In the genomic region with DNA sequence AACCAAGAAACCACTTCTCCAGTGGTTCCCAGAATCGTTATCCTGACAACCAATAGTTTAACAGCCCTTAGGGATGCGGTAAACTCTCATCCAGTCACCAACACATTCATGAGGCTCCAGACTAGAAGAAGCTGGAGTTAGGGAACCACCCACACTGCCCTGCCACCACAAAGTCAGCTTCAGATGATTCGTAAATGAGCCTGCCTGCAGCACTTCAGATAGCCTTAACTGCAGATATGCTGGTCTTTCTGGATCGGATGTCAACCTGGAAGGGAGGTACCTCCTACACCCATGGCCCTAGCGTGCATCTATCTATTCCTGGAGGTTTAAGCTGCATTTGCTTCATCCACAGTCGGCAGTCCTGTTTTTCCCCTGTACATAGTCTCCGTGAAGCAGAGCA, we compare ENCODE assay signal across 25 mouse cellular contexts. TPM values are rescaled to one million over a fixed set of nuclear protein-coding genes. Genes with fewer than 3 reads are reported as not detected.
DNase-seq lines count a peak whose midpoint lies in the region; ATAC-seq lines count a peak whose summit lies in the region.
"Had no signal": no experiment of that assay in that cellular context is flagged by ENCODE, and none has a peak within 500 bp of the region (broad histone marks: within the 10 kb centered on the region; RNA-seq: fewer than 3 reads in every experiment).

No protein-coding gene starts in this region.

- peak overlapping the region; percentile 73 for H3K27ac ChIP-seq in liver, embryonic 12.5 days
- H3K27ac ChIP-seq: forebrain, embryonic 15.5 days; gastrocnemius, adult 2 months; hindbrain, embryonic 13.5 days; kidney, embryonic 15.5 days; limb, embryonic 12.5 days; lung, embryonic 15.5 days; midbrain, embryonic 12.5 days had no signal

- peaks cover 41% of the 10 kb centered on the region for H3K4me1 ChIP-seq in liver, embryonic 12.5 days
- H3K4me1 ChIP-seq: forebrain, embryonic 15.5 days; hindbrain, embryonic 13.5 days; kidney, embryonic 15.5 days; limb, embryonic 12.5 days; lung, embryonic 15.5 days; midbrain, embryonic 12.5 days had no signal

- H3K4me3 ChIP-seq in liver, embryonic 12.5 days, result no peak overlapping the region
- H3K4me3 ChIP-seq: forebrain, embryonic 15.5 days; gastrocnemius, adult 2 months; hindbrain, embryonic 13.5 days; kidney, embryonic 15.5 days; limb, embryonic 12.5 days; lung, embryonic 15.5 days; midbrain, embryonic 12.5 days had no signal

- no peaks in the 10 kb centered on the region for H3K9me3 ChIP-seq in liver, embryonic 12.5 days (replicated peaks)
- H3K9me3 ChIP-seq: forebrain, embryonic 15.5 days; hindbrain, embryonic 13.5 days; kidney, embryonic 15.5 days; limb, embryonic 12.5 days; lung, embryonic 15.5 days; midbrain, embryonic 12.5 days had no signal

- H3K36me3 ChIP-seq in liver, embryonic 12.5 days, result peaks cover 87% of the 10 kb centered on the region
- H3K36me3 ChIP-seq: forebrain, embryonic 15.5 days; hindbrain, embryonic 13.5 days; kidney, embryonic 15.5 days; limb, embryonic 12.5 days; lung, embryonic 15.5 days; midbrain, embryonic 12.5 days had no signal

- peak; percentile 86 for ATAC-seq in liver, embryonic 12.5 days
- ATAC-seq: forebrain, embryonic 15.5 days; intestine, embryonic 16.5 days had no signal

- peak overlapping the region; percentile 31 for H3K4me2 ChIP-seq in liver, embryonic 12.5 days
- H3K4me2 ChIP-seq: forebrain, embryonic 15.5 days; hindbrain, embryonic 13.5 days; kidney, embryonic 15.5 days; limb, embryonic 12.5 days; lung, embryonic 15.5 days; midbrain, embryonic 12.5 days had no signal

- WGBS in liver, embryonic 12.5 days (ENCODE audit: insufficient replicate concordance), result 41% methylated on average over 7 of the region's 7 CpGs

- H3K27me3 ChIP-seq in liver, embryonic 12.5 days (replicated peaks), result no peaks in the 10 kb centered on the region
- H3K27me3 ChIP-seq: CH12.LX; forebrain, embryonic 15.5 days; hindbrain, embryonic 13.5 days; kidney, embryonic 15.5 days; limb, embryonic 12.5 days; lung, embryonic 15.5 days; midbrain, embryonic 12.5 days had no signal

- H3K9ac ChIP-seq in liver, embryonic 12.5 days, result peak overlapping the region; percentile 33; the same call in 1 of the 2 replicates
- H3K9ac ChIP-seq: forebrain, embryonic 15.5 days; hindbrain, embryonic 13.5 days; kidney, embryonic 15.5 days; limb, embryonic 12.5 days; lung, embryonic 15.5 days; midbrain, embryonic 12.5 days had no signal

- peak; percentile 62 for DNase-seq in heart, adult 11 months
- no peak for DNase-seq in heart, adult 8-10 months (ENCODE audit: low spot score)
- peak; percentile 10 for DNase-seq in 3T3-L1 (ENCODE audit: low read depth, low spot score)
- peak; percentile 38 for DNase-seq in c-Kit-positive CD71-positive TER-119-negative erythroid progenitor cells, embryonic 14.5 days (ENCODE audit: low read depth)
- DNase-seq in T-cell, adult 2 months (ENCODE audit: low spot score), result no peak
- DNase-seq in adrenal gland, adult 8-10 months, result no peak
- DNase-seq in cerebellum, postnatal 4 days (ENCODE audit: low spot score in 2 of 2), result no peak
- DNase-seq: adrenal gland, adult 2 months; cerebellum, adult 11-12 months; cerebellum, postnatal 36 days; gastrocnemius, adult 2 months; heart, postnatal 14 days; kidney, postnatal 4 days; lung, postnatal 4 days; retina, postnatal 1 day; thymus, postnatal 14 days had no signal

RNA-seq across cellular contexts. Expression of a gene that starts 50.5 kb away (rescaled TPM):
- 1 to 10 TPM; 1.7 to 3.1 (median 2.2) TPM for total RNA-seq in heart, adult 8-10 months (2022)
- 1.8 and 2.4 TPM in 2 replicates for polyA plus RNA-seq in liver, embryonic 12.5 days (2016; fragmentation: Nextera tagmentation; extraction: Ambion mirVana)
- 10 to 100 TPM; 10.9 to 18.3 (median 15.1) TPM for total RNA-seq in adrenal gland, adult 8-10 months (2022)

Comparison
In these comparisons a context has a peak if more than half of its experiments do, and no peak if none do; other contexts are left out.
1. DNase-seq: peak in heart, adult 11 months (single experiment), 3T3-L1 (single experiment) and c-Kit-positive CD71-positive TER-119-negative erythroid progenitor cells, embryonic 14.5 days (single experiment); none in heart, adult 8-10 months (single experiment), T-cell, adult 2 months (single experiment), adrenal gland, adult 8-10 months (single experiment) and cerebellum, postnatal 4 days (0 of 2).